ENCODE assay signal across 11 mouse cellular contexts in genomic region chr9:65191755-65192469, GRCm38 (mm10). TPM values are rescaled to one million over a fixed set of nuclear protein-coding genes. Genes with fewer than 3 reads are reported as not detected.
DNase-seq lines count a peak whose midpoint lies in the region; ATAC-seq and TF ChIP-seq lines count a peak whose summit lies in the region.
"Had no signal": no experiment of that assay in that cellular context is flagged by ENCODE, and none has a peak within 500 bp of the region (broad histone marks: within the 10 kb centered on the region; RNA-seq: fewer than 3 reads in every experiment).

No protein-coding gene starts in this region.

- no peak overlapping the region for H3K4me3 ChIP-seq in heart, embryonic 10.5 days
- no peak overlapping the region for H3K4me3 ChIP-seq in heart, embryonic 11.5 days (ENCODE audit: low read depth, low read length)
- no peak overlapping the region for H3K4me3 ChIP-seq in lung, postnatal 0 days (ENCODE audit: low read depth, low read length)
- H3K4me3 ChIP-seq in neural tube, embryonic 13.5 days, result no peak overlapping the region

- intact Hi-C loops in left cerebral cortex, postnatal 4 days (cut with DNase I), result no loop called here

- ATAC-seq in heart, embryonic 11.5 days (replicated peaks; ENCODE audit: insufficient number of reproducible peaks, low FRiP score, low TSS enrichment), result no peak
- no peak for ATAC-seq in lung, postnatal 0 days
- no peak for ATAC-seq in neural tube, embryonic 13.5 days (ENCODE audit: low read depth)

- no peak overlapping the region for H3K4me2 ChIP-seq in heart, embryonic 11.5 days
- no peak overlapping the region for H3K4me2 ChIP-seq in lung, postnatal 0 days (replicated peaks; ENCODE audit: low read depth, low read length)
- H3K4me2 ChIP-seq in neural tube, embryonic 13.5 days, result no peak overlapping the region

- 52% methylated on average over 8 of the region's 8 CpGs for WGBS in heart, embryonic 10.5 days
- WGBS in heart, embryonic 11.5 days (ENCODE audit: insufficient replicate concordance), result 51% methylated on average over 8 of the region's 8 CpGs
- 24% methylated on average over 8 of the region's 8 CpGs for WGBS in lung, postnatal 0 days
- WGBS in neural tube, embryonic 13.5 days, result 11% methylated on average over 8 of the region's 8 CpGs

- peaks cover 37% of the 10 kb centered on the region for H3K4me1 ChIP-seq in heart, embryonic 10.5 days
- H3K4me1 ChIP-seq in heart, embryonic 11.5 days (ENCODE audit: control insufficient read depth, insufficient read depth, low read length), result peaks cover 27% of the 10 kb centered on the region
- peaks cover 4% of the 10 kb centered on the region; the same call in 1 of the 2 replicates for H3K4me1 ChIP-seq in lung, postnatal 0 days (ENCODE audit: insufficient read depth, low read depth, low read length)
- H3K4me1 ChIP-seq in neural tube, embryonic 13.5 days (replicated peaks), result peaks cover 40% of the 10 kb centered on the region

- DNase-seq in heart, embryonic 10.5 days (ENCODE audit: low spot score), result no peak
- peak; percentile 64 for DNase-seq in lung, postnatal 0 days (ENCODE audit: low spot score)
- no peak for DNase-seq in lung, adult 18-20 months
- peak; percentile 73 for DNase-seq in embryo, embryonic 11 days
- DNase-seq in right cerebral cortex, postnatal 14 days, result no peak
- DNase-seq in left cerebral cortex, postnatal 4 days, result no peak
- DNase-seq: gastrocnemius, postnatal 25 days; spleen, adult 18-20 months had no signal

- H3K27me3 ChIP-seq in heart, embryonic 10.5 days (ENCODE audit: insufficient read depth, poor library complexity, severe bottlenecking), result no peaks in the 10 kb centered on the region
- H3K27me3 ChIP-seq in heart, embryonic 11.5 days (ENCODE audit: control insufficient read depth, insufficient read depth, low read length), result no peaks in the 10 kb centered on the region
- H3K27me3 ChIP-seq in lung, postnatal 0 days (replicated peaks; ENCODE audit: insufficient read depth, low read length), result no peaks in the 10 kb centered on the region
- no peaks in the 10 kb centered on the region for H3K27me3 ChIP-seq in neural tube, embryonic 13.5 days
- H3K27me3 ChIP-seq: CH12.LX had no signal

- TF ChIP-seq CTCF in lung, postnatal 0 days (IDR thresholded peaks at IDR 0.05), result no peak

- no peaks in the 10 kb centered on the region for H3K36me3 ChIP-seq in heart, embryonic 10.5 days
- H3K36me3 ChIP-seq in heart, embryonic 11.5 days (ENCODE audit: control insufficient read depth, insufficient read depth, low read length), result no peaks in the 10 kb centered on the region
- no peaks in the 10 kb centered on the region for H3K36me3 ChIP-seq in lung, postnatal 0 days (ENCODE audit: insufficient read depth, low read length)
- H3K36me3 ChIP-seq in neural tube, embryonic 13.5 days, result no peaks in the 10 kb centered on the region

- no peak for TF ChIP-seq EP300 in lung, postnatal 0 days (IDR thresholded peaks at IDR 0.05)

- H3K9ac ChIP-seq in heart, embryonic 11.5 days (ENCODE audit: low read depth, low read length), result no peak overlapping the region
- no peak overlapping the region for H3K9ac ChIP-seq in lung, postnatal 0 days (replicated peaks; ENCODE audit: low read depth)
- H3K9ac ChIP-seq in neural tube, embryonic 13.5 days, result no peak overlapping the region

- no peaks in the 10 kb centered on the region for H3K9me3 ChIP-seq in heart, embryonic 10.5 days
- no peaks in the 10 kb centered on the region for H3K9me3 ChIP-seq in heart, embryonic 11.5 days (replicated peaks; ENCODE audit: control insufficient read depth, low read length)
- H3K9me3 ChIP-seq in lung, postnatal 0 days (ENCODE audit: low read length), result no peaks in the 10 kb centered on the region
- H3K9me3 ChIP-seq in neural tube, embryonic 13.5 days, result no peaks in the 10 kb centered on the region

- H3K27ac ChIP-seq in heart, embryonic 10.5 days, result peak overlapping the region; percentile 69; the same call in 1 of the 2 replicates
- H3K27ac ChIP-seq in heart, embryonic 11.5 days (ENCODE audit: low read depth, low read length), result no peak overlapping the region
- H3K27ac ChIP-seq in lung, postnatal 0 days (ENCODE audit: low read length), result 0 out of 2 replicates have a peak overlapping the region, but pooled peaks have one; percentile 20
- 0 out of 2 replicates have a peak overlapping the region, but pooled peaks have one; percentile 30 for H3K27ac ChIP-seq in neural tube, embryonic 13.5 days (replicated peaks)

RNA-seq across cellular contexts. Expression of gene Parp16, which starts 3.2 kb away (rescaled TPM):
- polyA plus RNA-seq in heart, embryonic 10.5 days (2016; fragmentation: Nextera tagmentation; extraction: Ambion mirVana), result 4.8 and 5.8 TPM in 2 replicates
- polyA plus RNA-seq in heart, embryonic 11.5 days (2014; fragmentation: Nextera tagmentation; extraction: Ambion mirVana), result 4.6 and 5.0 TPM in 2 replicates
- 5.3 and 5.4 TPM in 2 replicates for polyA plus RNA-seq in lung, postnatal 0 days (2015; fragmentation: Nextera tagmentation; extraction: Ambion mirVana)
- polyA plus RNA-seq in neural tube, embryonic 13.5 days (2015; fragmentation: Nextera tagmentation; extraction: Ambion mirVana), result 5.4 and 6.8 TPM in 2 replicates
- total RNA-seq in left cerebral cortex, postnatal 4 days (2021), result 1 to 10 TPM; 5.8 to 6.9 TPM

RNA-seq across cellular contexts. Expression of gene Igdcc3, which starts 50.9 kb away (rescaled TPM):
- 26.8 and 65.0 TPM in 2 replicates for polyA plus RNA-seq in heart, embryonic 10.5 days (2016; fragmentation: Nextera tagmentation; extraction: Ambion mirVana)
- polyA plus RNA-seq in heart, embryonic 11.5 days (2014; fragmentation: Nextera tagmentation; extraction: Ambion mirVana), result 6.3 and 6.8 TPM in 2 replicates
- polyA plus RNA-seq in lung, postnatal 0 days (2015; fragmentation: Nextera tagmentation; extraction: Ambion mirVana), result 0.33 and 0.67 TPM in 2 replicates
- 12.3 and 12.9 TPM in 2 replicates for polyA plus RNA-seq in neural tube, embryonic 13.5 days (2015; fragmentation: Nextera tagmentation; extraction: Ambion mirVana)
- 1 to 10 TPM; 5.1 to 6.0 TPM for total RNA-seq in left cerebral cortex, postnatal 4 days (2021)

Comparison
In these comparisons a context has a peak if more than half of its experiments do, and no peak if none do; other contexts are left out.
1. DNase-seq: peak in lung, postnatal 0 days (single experiment) and embryo, embryonic 11 days (single experiment); none in heart, embryonic 10.5 days (single experiment), lung, adult 18-20 months (0 of 2), right cerebral cortex, postnatal 14 days (single experiment) and left cerebral cortex, postnatal 4 days (single experiment).